Mouse (Mus musculus): ENCODE data around the gene Dnajc7. TPM values are rescaled to one million over a fixed set of nuclear protein-coding genes. Genes with fewer than 3 reads are reported as not detected.
"Not testable (repeated sequence)": the region's sequence is repeated elsewhere in the genome, so short reads cannot be mapped to it uniquely, and the experiment has no call there.

Gene Dnajc7
- total RNA-seq, 4 experiments from 2014 or later, result 255 to 304 (median 273) TPM

DNA sequence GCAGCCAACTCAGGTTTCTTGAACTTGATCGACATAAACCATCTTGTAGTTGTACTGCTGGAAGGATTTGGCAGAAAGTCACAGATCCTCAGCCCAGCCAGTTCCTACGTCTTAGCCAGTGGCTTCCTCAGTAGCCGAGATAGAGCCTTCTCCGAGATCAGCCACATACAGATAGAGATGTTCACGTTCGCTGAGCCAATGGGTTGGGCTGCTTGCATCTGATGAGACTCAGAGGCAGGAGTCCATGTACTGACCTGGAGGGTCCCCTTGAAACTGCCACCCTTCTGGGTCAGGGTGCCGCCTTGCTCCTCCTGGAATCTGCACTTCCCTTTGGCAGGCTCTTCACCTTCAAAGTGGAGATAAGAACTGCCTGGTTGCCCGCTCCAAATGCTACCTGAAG, 70.5 kb downstream of the Dnajc7 start:
- DNase-seq (ENCODE audit: low spot score in 2 of 2), result no peak

DNA sequence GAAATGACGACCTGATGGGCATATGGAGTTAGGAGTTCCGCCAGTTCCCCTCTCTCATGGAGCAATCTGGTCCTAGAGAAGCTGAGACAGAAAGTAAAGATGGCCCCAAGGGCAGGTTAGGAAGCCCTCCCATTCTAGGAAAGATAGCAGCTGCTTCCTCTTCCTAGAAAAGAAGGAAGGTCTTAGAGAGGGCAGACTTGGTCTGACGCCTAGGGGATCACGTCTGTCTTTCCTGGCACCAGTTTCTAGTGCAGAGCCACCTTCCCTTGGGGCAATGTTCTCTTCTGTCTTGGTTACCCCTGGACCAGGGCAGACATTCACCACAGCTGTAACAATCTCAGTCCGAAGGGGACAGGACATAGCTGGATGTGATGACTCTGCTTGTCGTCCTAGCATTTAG, 71.8 kb downstream of the Dnajc7 start:
- no peak for DNase-seq (ENCODE audit: low spot score in 2 of 2)

GRCm38 (mm10) chr11:100546955-100547354, 73.0 kb downstream of the Dnajc7 start:
- DNase-seq (ENCODE audit: low spot score in 2 of 2), result no peak

- no peak for DNase-seq (ENCODE audit: low spot score in 2 of 2)
Observed at GRCm38 (mm10) chr11:100545746-100546085, 74.3 kb downstream of the Dnajc7 start.

- peak; percentile 70 to 76 for DNase-seq (ENCODE audit: low spot score in 2 of 2)
Observed at GRCm38 (mm10) chr11:100544832-100545745, 74.9 kb downstream of the Dnajc7 start, which contains the start of gene Ttc25. Gene Ttc25 (plus strand): TSS chr11:100545607.

- no peak for DNase-seq (ENCODE audit: low spot score in 2 of 2)
Observed at GRCm38 (mm10) chr11:100541577-100541976, 78.4 kb downstream of the Dnajc7 start.

- no peak for DNase-seq (ENCODE audit: low spot score in 2 of 2)
Observed at GRCm38 (mm10) chr11:100540966-100541365, 79.0 kb downstream of the Dnajc7 start.

DNA sequence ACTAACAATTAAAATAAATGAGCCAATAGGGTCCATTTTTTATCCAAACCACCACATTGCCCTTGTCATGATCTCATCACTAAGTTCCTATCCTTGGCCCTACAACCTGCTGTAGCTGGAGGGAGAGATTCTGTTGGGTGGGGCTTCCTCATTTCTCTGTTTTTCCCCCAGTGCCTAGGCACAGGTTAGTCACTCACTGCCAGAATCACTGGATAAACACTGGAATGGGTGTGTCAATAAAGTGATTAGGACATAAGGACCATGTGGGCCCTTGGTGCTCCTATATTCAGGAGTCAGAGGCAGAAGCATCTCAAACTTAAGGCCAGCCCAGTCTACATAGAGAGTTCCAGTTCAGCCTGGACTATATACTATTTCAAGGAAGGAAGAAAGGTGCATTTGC, 83.5 kb downstream of the Dnajc7 start:
- no peak for DNase-seq (ENCODE audit: low spot score in 2 of 2)

DNA sequence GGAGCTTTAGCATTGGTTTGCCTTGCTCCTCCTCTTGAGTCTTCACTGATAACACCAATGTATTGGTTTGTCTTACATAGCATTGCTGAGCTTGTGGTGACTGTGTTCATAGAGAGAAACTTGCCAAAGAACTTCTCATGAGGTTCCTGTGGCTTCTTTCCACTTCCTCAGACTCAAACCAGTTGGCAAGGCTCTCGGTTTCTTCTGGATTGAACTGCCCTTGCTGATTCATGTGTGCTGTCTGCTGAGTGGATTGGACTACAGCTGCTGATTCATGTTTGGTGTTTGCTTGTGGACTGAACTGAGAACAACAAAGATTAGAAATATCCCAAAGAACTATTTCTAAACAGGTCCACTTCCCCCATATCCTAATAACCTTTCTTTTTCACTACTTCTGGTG, 84.0 kb downstream of the Dnajc7 start:
- DNase-seq (ENCODE audit: low spot score in 2 of 2), result no peak

- not testable (repeated sequence) for DNase-seq (ENCODE audit: low spot score in 2 of 2)
Observed at GRCm38 (mm10) chr11:100534821-100535220, 85.1 kb downstream of the Dnajc7 start.

DNA sequence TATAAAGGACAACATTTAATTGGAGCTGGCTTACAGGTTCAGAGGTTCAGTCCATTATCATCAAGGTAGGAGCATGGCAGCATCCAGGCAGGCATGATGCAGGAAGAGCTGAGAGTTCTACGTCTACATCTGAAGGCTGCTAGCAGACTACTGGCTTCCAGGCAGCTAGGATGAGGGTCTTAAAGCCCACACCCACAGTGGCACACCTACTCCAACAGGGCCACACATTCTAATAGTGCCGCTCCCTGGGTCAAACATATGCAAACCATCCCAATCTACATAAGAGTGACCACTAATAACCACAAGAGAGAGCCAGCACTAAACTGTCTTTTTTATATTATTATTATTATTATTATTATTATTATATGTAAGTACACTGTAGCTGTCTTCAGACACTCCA, 85.6 kb downstream of the Dnajc7 start:
- DNase-seq (ENCODE audit: low spot score in 2 of 2), result not testable (repeated sequence)

- DNase-seq (ENCODE audit: low spot score in 2 of 2), result no peak
Observed at GRCm38 (mm10) chr11:100533871-100534270, 86.1 kb downstream of the Dnajc7 start.

Other genes with a start within 250 kb of the Dnajc7 start
- 10 to 100 TPM; 37.5 to 40.7 (median 39.8) TPM for gene Jup, start 222.4 kb downstream of the Dnajc7 start, total RNA-seq (2022)
- 10 to 100 TPM in 2 of 4 experiments, 1 to 10 TPM in 2; 9.3 to 12.4 (median 10.6) TPM for gene P3h4, start 205.3 kb downstream of the Dnajc7 start, total RNA-seq (2022)
- 1 to 10 TPM; 5.3 to 9.2 (median 7.1) TPM for gene Fkbp10, start 204.5 kb downstream of the Dnajc7 start, total RNA-seq (2022)
- 10 to 100 TPM; 46.8 to 59.5 (median 50.4) TPM for gene Nt5c3b, start 178.4 kb downstream of the Dnajc7 start, total RNA-seq (2022)
- 1 to 10 TPM in 3 of 4 experiments, under 1 TPM in 1; 0.92 to 2.2 (median 1.4) TPM for gene Klhl10, start 178.3 kb downstream of the Dnajc7 start, total RNA-seq (2022)
- 100 to 1,000 TPM in 3 of 4 experiments, 10 to 100 TPM in 1; 97.9 to 121 (median 111) TPM for gene Klhl11, start 147.4 kb downstream of the Dnajc7 start, total RNA-seq (2022)
- 100 to 1,000 TPM; 121 to 136 (median 128) TPM for gene Acly, start 92.2 kb downstream of the Dnajc7 start, total RNA-seq (2022)
- 1 to 10 TPM in 3 of 4 experiments, under 1 TPM in 1; 0.71 to 1.9 (median 1.6) TPM for gene Ttc25, start 74.6 kb downstream of the Dnajc7 start, total RNA-seq (2022)
- 100 to 1,000 TPM; 162 to 216 (median 203) TPM for gene Cnp, start 45.3 kb downstream of the Dnajc7 start, total RNA-seq (2022)
- 10 to 100 TPM; 11.7 to 13.4 (median 12.1) TPM for gene Nkiras2, start 924 bp downstream of the Dnajc7 start, total RNA-seq (2022)
- gene Zfp385c, start 72.3 kb upstream of the Dnajc7 start, total RNA-seq (2022), result under 1 TPM in 3 of 4 experiments, not detected in 1; 0.16 to 0.41 (median 0.18) TPM
- gene Dhx58, start 84.1 kb upstream of the Dnajc7 start, total RNA-seq (2022), result 1 to 10 TPM; 2.7 to 5.3 (median 3.4) TPM
- gene Kat2a, start 92.3 kb upstream of the Dnajc7 start, total RNA-seq (2022), result 10 to 100 TPM; 50.9 to 62.0 (median 58.0) TPM
- not detected for gene Hspb9, start 93.7 kb upstream of the Dnajc7 start, total RNA-seq (2022)
- 100 to 1,000 TPM; 134 to 163 (median 148) TPM for gene Rab5c, start 118.0 kb upstream of the Dnajc7 start, total RNA-seq (2022)
- 1 to 10 TPM; 2.3 to 3.4 (median 2.7) TPM for gene Kcnh4, start 139.8 kb upstream of the Dnajc7 start, total RNA-seq (2022)
- not detected for gene Hcrt, start 142.8 kb upstream of the Dnajc7 start, total RNA-seq (2022)
- gene Ghdc, start 150.8 kb upstream of the Dnajc7 start, total RNA-seq (2022), result 1 to 10 TPM; 6.2 to 7.7 (median 6.9) TPM
- 10 to 100 TPM; 13.3 to 18.4 (median 15.6) TPM for gene Stat5b, start 230.6 kb upstream of the Dnajc7 start, total RNA-seq (2022)
- 1 to 10 TPM; 2.5 to 3.8 (median 2.8) TPM for gene Stat5a, start 239.2 kb upstream of the Dnajc7 start, total RNA-seq (2022)